Mouse (Mus musculus): ENCODE measurements around the gene Lcp1.
A peak's percentile ranks its signal among the peaks of the same experiment; 100 is the strongest.

Gene Lcp1

GRCm38 (mm10) chr14:75208572-75209151 is 77.8 kb downstream of the Lcp1 start:
- no peak for DNase-seq

DNA sequence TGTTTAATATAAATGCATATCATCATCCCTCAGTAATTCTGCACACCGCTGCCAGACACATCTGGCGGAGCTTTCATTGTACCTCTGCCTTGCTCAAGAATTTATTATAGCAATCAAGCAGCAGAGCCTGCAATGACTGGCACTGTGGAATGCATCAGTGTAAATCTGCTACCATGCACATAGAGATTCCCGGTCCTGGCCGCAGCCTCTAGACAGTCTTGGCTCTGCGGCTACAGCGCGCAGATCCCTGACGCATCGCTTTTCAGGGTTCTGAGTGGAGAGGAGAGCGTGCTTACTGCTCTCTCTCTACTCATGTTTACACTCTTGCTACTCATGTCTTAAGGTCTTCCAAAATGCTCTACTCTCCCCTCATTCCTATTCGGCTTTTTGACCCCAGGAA is 82.9 kb downstream of the Lcp1 start:
- DNase-seq: no peak

- no peak for DNase-seq
Observed at GRCm38 (mm10) chr14:75218843-75219242, 87.9 kb downstream of the Lcp1 start.

GRCm38 (mm10) chr14:75219250-75219913 is 88.5 kb downstream of the Lcp1 start:
- no peak for DNase-seq

DNA sequence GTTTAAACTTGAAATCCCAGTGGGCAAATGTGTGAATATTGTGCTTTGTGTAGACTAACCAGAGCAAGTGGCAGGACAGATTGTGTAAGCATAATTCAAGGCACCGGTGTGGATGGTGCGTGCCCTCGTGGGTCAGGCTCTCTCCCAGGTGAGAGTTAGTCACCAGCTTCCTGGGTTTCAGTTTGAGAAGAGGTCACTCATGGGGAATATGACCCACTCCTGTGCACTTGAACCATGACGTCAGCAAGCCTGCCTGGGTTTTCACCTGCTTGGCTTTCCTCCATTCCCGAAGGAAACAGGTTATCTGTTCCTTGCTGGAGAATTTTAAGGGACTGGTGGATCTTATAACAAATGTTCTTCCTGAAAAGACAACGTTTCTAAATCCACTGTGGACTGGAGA is 91.5 kb downstream of the Lcp1 start:
- DNase-seq: no peak

GRCm38 (mm10) chr14:75227453-75228084 is 96.7 kb downstream of the Lcp1 start:
- DNase-seq: no peak

- DNase-seq: peak; percentile 9
Observed at GRCm38 (mm10) chr14:75229834-75230233, 98.9 kb downstream of the Lcp1 start.

- no peak for DNase-seq
Observed at GRCm38 (mm10) chr14:75233070-75233469, 102.2 kb downstream of the Lcp1 start.

- DNase-seq: no peak
Observed at GRCm38 (mm10) chr14:75235552-75235951, 104.7 kb downstream of the Lcp1 start.

DNA sequence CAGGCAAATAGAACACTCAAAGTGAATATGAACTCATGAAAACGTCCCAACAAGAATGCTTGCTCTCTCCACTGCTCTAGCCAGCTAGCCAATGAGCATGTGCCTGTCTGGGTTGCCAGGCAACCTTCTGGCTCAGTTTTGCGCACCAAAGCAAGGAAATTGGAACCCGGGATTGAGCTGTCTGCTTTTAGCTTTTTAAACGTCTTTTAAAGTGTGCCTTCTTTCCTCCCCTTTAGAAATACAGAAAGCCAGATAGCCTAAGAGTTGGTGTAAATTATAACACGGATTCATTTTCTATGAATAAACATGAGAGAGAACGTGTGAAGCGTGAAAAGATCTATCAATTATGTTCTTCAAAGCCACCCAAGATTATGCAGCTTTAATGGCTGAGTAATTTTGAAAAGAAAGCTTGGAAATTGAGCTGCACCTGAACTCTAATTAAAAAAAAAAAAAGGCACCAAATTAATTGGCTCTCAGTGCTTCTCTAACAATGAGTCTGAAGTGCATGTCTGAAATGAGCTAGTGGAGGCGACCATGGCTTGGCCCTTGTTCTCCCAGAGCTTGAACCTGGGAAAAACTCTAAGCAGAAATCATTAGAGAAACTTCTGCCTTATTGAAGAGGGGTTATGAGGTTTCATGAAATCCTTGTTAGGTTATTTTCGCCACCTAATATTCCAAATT is 105.2 kb downstream of the Lcp1 start:
- DNase-seq: no peak

- DNase-seq: no peak
Observed at GRCm38 (mm10) chr14:75236636-75237003, 105.7 kb downstream of the Lcp1 start.

DNA sequence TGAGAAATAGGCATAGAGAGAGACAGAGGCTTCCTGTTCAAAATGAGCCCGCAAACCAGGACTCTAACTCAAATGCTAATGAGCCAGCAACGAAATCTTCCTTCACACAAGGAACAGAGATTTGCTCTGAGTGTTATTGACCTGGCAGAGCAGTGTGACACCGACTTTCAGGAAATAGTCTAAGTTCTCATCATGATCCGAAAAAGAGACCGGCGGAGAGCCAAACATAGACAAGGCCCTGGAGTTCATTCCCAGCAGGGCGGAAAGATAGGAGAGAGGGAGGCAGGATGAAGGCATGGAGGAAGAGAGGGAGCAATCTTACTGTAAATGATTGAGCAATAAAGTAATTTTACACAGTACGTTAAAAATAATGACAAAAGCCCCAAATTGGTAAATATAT is 106.2 kb downstream of the Lcp1 start:
- DNase-seq: no peak

DNA sequence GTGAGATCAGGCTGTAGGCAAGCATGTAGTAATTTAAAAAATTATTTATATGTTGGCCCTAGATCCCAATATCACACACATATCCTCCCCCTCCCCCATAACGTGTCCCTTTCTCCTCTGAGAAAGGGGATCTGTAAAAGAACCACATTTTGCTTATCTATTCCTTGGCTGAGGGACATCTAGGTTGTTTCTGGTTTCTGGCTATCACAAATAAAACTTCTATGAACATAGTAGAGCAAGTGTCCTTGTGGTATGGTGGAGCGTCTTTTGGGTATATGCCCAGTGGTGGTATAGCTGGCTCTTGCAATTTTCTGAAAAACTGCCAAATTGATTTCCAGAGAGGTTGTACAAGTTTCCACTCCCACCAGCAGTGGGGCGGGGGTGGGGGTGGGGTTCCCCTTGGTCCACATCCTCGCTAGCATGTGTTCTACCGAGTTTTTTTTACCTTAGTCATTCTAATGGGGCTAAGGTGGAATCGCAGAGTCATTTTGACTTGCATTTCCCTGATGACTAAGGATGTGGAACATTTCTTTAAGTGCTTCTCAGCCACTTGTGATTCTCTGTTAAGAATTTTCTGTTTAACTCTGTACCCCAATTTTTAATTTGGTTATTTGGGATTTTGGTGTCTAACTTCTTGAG is 107.3 kb downstream of the Lcp1 start:
- DNase-seq: no peak

DNA sequence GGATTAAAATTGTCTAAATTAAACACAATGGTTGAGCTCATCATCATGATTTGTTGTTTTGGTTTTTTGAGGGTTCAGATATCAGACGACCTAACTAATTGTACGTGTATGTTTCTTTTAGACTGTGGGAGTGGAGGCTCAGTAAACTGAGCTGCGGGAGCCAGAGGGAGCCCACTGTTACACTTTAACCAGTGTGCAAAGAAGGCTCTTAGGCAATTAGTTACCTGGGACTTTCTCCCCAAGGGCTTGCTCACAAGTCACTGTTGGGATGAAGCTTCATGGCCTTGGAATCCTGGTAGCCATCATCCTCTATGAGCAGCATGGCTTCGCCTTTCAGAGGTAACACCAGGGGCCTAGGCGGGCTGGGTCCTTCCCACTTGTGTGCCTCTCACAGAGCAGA is 111.2 kb downstream of the Lcp1 start, which contains the start of gene Cpb2:
Gene Cpb2, plus strand, starts transcription at position 201 of the 400 bp plus-strand sequence.
- DNase-seq: no peak

GRCm38 (mm10) chr14:75246024-75247000 is 115.4 kb downstream of the Lcp1 start:
- DNase-seq: no peak

- DNase-seq: no peak
Observed at GRCm38 (mm10) chr14:75250432-75250831, 119.5 kb downstream of the Lcp1 start.

- no peak for DNase-seq
Observed at GRCm38 (mm10) chr14:75256521-75256920, 125.6 kb downstream of the Lcp1 start.

DNA sequence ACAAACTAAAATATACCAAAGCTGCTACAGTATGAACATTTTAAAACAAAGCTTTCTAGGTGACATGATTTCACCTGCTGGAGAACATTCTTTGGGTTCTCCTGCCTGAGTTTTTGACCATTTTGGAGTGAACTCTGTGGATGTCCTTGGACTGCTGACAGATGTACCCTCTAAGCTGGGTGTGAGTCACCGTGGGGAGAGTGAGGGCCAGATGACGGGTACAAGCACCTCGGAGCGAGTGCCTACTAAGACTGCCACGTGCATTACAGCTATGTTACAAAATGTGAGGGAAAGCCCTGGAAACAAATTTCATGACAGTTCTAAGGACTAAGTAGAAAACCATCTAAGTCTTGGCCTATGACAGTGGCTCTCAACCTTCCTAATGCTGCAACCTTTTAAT is 138.6 kb downstream of the Lcp1 start:
- no peak for DNase-seq

GRCm38 (mm10) chr14:75279716-75280115 is 148.8 kb downstream of the Lcp1 start:
- no peak for DNase-seq

DNA sequence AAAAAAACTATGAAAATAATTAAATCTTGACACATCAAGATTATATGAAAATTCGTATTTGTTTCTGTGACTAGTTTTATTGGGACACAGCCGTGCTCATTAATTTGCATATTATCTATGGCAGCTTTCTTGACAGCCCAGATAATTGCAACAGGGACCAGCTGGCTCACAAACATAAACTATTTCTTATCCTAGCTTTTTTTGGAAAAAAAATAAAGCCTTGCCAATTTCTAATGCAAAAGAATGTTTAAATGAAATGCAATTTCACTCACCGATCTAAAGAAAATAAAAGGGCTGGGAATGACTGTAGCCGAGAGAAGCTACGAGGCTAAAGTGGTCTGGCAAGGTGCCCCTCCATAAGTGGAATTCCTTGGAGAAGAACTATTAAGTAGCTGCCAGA is 149.5 kb downstream of the Lcp1 start:
- no peak for DNase-seq

Data from cerebellum, adult 11 months (tissue).